Mouse (Mus musculus) embryo, embryonic 10 days (tissue): ENCODE data around the gene Surf1.
"Not testable (repeated sequence)": the region's sequence is repeated elsewhere in the genome, so short reads cannot be mapped to it uniquely, and the experiment has no call there.

ENCODE experiments used
- DNase-seq: peaks from one replicate; pipeline ENCODE4 v3.0.0-alpha.2; 2015; ENCODE audit warnings: low spot score

Gene Surf1

DNA sequence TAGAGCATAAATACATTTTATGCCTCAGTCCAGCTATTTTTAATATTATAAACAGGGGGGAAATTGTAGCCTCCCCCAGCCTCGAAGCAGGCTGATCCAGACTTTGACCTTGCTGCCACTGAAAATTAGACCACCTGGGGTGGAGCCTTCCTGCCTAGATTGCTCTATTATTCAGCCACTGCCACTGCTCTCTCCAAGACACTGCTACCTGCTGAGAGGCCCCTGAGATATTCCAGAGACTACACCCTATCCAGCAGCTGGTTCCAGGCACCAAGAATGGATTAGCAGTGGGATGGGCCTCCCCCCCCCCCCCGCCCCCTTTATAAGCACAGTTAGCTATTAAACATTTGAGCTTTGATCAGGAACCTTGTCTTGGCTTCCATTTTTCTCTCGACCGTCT lies 30.2 kb downstream of the Surf1 start:
- DNase-seq = not testable (repeated sequence)

- DNase-seq = not testable (repeated sequence)
Measured at GRCm38 (mm10) chr2:26885541-26885940, 30.8 kb downstream of the Surf1 start.

- no peak for DNase-seq
Measured at GRCm38 (mm10) chr2:26878571-26878970, 37.8 kb downstream of the Surf1 start.

- no peak for DNase-seq
Measured at GRCm38 (mm10) chr2:26870666-26871065, 45.7 kb downstream of the Surf1 start.

GRCm38 (mm10) chr2:26864879-26865278 lies 51.5 kb downstream of the Surf1 start, which contains the start of gene Abo:
TSS of gene Abo (minus strand) at chr2:26864979.
- DNase-seq = no peak
